Mouse (Mus musculus) right cerebral cortex, adult 18-20 months (tissue): ENCODE results near the gene Mbd3l2.
"Not testable (repeated sequence)": the region's sequence is repeated elsewhere in the genome, so short reads cannot be mapped to it uniquely, and the experiment has no call there.

Source experiments
- DNase-seq: peaks from one replicate; pipeline ENCODE4 v3.0.0; 2022; ENCODE audit warnings: mixed read lengths

The Mbd3l2 gene

DNA sequence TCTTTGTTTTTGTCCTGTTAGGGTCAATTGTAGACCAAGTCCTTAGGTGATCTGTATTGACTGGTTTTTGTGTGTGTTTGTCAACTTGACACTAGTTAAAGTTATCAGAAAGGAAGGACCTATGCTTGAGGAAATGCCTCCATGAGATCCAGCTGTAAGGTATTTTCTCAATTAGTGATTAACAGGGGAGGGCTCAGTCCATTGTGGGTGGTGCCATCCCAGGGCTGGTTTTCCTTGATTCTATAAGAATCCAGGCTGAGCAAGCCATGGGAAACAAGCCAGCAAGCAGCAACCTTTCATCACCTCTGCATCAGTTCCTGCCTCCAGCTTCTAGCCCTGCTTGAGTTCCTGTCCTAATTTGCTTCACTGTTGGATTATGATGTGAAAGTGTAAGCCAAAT lies at the start of gene Mbd3l2:
Mbd3l2 (plus strand) TSS at position 301 of the 400 bp plus-strand sequence.
- DNase-seq, result no peak

DNA sequence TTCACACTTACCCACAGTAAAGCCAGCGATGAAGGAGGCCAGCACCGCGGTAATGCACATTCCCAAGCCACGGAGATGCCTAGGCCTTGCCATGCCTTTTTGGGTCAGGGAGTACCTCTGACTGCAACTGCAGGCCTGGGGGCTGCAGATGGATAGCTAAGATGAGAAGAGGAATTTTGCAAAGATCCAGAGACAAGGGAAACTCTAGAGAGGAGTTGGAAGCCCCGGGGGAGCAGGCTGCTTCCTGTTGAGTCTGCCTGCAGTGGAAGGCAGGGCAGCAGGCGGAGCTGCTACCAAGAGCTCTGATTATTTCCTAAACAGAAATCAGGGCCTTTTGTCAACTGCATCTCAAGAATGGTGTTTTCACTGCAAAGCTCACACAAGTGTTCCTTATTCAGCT lies 44.7 kb upstream of the Mbd3l2 start:
- DNase-seq, result no peak

DNA sequence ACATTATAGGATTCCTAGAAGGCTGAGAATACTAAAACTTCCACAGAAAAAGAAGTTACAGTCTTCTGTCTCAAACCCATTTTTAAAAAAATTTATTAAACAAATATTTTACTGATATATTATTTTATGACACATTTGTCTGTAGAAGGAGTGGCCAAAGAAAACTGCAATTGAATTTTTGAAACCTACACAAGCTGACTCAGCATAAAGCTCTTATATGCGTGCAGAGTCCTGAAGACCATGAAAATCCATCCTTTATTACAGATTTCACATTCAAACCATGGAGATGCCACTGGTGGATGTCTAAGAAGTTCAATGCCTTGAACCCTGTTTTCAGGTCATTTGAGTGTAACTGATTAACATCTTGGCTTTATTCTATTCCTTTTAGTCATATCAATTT lies 30.8 kb upstream of the Mbd3l2 start:
- DNase-seq, result no peak

DNA sequence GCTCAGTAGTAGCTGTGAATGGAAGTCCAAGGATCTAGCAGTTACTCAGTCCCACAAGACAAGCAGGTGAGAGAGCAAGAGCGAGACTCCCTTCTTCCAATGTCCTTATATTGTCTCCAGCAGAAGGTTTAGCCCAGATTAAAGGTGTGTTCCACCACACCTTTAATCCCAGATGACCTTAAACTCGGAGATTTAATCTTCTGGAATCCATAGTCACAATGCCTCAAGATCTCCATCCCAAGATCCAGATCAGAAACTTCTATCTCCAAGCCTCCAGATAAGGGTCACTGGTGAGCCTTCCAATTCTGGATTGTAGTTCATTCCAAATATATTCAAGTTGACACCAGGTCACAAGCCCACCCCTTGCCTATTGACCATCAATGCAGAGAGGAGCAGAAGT lies 27.6 kb upstream of the Mbd3l2 start, which contains the start of gene Naalad2:
Naalad2 (minus strand) TSS at position 101 of the 400 bp plus-strand sequence.
- DNase-seq, result not testable (repeated sequence)

DNA sequence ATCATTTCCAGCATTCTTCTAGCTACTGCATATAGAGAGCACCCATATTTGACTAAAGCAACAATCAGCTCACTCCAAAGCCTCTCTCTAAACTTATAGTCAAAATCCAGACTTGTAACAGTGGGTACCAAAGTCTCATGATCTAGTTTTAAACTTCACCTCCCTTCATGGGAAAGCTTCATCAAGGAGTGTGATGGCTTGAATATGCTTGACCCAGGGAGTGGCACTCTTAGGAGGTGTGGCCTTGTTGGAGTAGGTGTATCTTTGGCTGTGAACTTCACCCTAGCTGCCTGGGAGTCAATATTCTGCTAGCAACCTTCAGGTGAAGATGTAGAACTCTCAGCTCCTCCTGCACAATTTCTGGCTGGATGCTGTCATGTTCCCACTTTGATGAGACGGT lies 26.3 kb upstream of the Mbd3l2 start, which contains the start of gene Ubtfl1:
Ubtfl1 (plus strand) TSS at position 301 of the 400 bp plus-strand sequence.
- DNase-seq, result no peak

DNA sequence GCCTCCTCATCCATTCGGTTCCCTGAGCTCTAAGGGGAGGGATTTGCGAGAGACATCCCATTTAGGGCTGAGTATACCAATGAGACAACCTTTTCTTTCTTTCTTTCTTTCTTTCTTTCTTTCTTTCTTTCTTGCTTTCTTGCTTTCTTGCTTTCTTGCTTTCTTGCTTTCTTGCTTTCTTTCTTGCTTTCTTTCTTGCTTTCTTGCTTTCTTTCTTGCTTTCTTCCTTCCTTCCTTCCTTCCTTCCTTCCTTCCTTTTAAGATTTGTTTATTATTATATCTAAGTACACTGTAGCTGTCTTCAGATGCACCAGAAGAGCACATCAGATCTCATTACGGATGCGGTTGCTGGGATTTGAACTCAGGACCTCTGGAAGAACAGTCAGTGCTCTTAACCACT lies 18.1 kb upstream of the Mbd3l2 start:
- not testable (repeated sequence) for DNase-seq

DNA sequence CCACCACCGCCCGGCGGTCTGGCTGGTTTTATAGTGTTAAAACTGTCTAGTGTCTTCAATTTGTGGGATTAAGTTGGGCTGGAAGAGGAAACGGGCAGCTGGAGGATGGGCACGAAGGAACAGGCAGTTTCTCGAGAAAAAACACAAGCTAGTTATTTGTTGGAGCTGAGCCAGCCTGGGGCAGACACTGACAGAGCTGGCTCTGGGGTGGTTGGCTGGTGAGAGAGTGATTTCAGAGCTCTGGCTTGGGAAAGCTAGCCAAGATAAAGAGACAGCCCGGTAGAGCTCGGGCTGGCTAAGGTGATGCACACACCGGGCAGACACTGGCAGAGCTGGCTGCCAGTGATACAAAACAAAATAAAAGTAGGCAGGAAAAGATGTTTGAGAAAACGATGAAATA lies 1.2 kb downstream of the Mbd3l2 start:
- DNase-seq, result no peak

DNA sequence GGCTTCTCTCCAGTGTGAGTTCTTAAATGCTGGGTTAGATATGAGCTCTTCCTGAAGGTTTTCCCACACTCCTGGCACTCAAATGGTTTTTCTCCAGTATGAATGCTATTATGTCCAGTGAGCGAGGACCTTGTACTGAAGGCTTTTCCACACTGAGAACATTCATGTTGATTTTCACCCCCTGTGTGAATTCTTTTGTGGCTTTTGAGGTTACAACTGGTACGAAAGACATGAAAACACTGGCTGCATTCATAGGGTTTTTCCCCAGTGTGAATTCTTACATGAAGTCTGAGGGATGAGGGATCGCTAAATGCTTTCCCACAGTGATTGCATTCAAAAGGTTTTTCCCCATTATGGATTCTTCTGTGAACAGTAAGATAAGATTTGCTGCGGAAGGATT lies 26.1 kb downstream of the Mbd3l2 start:
- DNase-seq, result no peak

DNA sequence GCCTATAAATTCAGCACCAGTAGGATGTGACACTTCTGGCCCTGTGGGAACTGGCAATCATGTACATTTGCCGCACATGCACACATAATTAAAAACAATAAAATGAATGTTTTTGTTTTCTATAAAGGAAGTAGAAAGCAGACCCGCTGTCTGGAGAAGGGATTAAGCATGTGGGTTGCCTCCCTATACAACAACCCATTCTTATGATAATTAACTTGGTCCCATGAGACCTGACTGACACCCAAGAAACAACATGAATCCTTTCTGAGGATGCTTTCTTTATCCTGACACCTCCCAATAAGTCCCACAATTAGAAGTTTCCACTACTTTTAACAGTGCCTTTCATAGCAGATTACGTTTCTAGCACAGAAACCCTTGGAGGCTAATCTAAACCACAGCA lies 36.9 kb downstream of the Mbd3l2 start:
- no peak for DNase-seq

DNA sequence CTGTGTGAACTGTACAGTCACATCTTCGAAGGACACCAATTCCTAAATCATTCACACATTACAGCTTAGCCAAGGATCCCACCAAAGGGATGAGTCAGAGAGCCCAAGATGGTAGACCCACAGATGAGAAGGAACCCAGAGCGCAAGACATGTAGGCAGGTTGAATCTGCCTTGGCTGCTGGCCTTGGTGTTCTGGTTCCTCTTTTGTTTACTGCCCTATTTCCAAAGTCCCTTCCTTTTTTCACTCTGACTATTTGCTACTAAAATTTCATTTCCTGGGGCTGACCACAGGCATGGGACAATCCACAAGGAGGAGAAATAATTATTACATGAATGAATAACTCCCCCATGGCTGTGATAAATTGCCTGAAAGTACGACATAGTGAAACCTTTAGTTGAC lies 37.6 kb downstream of the Mbd3l2 start:
- no peak for DNase-seq

DNA sequence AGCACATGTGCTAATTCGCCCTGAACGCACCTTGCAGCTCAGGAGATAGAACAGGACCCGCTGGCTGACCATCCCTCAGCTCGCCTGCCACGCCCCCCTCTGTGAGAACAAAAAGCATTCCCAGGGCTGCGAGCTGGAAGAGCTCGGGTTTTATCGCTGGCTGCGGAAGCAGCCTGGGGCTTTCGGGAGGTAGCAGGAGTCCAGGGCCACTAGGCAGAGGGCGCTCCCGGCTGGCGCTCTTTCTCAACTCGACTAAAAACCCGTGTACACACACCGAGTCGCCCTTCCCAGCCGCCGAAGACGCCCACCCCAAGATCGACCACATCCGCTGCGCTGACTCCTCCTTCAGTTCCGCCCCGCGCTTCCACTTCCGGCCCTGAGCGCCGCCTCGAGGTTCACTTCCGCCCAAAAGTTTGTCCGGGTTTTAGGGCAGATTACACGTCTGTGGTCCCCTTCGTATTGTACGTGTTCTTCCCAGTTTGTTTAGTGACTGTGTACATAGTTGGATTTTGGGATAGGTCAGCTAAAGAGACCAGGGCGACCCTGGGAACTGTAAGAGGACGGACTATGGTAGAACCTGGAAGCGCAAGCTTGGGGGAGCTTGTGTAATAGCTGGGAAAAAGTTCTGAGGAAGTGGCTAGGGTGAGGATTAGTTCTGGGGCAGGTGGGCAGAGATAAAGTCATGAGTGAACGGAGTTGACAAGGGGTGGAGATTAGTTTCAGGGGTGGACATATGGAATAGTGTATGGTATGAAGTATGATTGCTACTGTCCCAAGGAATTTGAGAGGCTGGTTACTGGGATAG lies 43.1 kb downstream of the Mbd3l2 start:
- peak; percentile 73 for DNase-seq

DNA sequence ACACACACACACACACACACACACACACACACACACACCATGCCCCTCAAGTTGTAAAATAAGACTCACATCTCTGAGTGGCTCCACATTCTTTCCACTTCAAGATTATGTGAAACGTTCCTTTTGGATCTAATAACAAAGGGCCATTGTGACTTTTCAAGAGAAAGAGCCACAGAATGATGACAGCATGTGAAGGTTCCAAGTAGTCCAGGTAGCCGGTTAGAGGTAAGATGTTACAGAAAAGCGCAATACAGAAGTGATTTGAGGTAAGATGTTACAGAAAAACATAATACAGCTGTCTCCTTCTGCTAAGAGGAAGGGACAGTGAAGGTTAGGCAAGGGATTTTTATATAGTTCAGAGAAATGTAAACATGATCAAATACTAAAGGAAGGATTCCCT lies 47.7 kb downstream of the Mbd3l2 start, which contains the start of the genes Zfp558 and Mbd3l1:
Zfp558 (minus strand) TSS at position 101 of the 400 bp plus-strand sequence.
Mbd3l1 (plus strand) TSS at position 192 of the 400 bp plus-strand sequence.
- DNase-seq, result no peak
